Mouse (Mus musculus): ENCODE data around the gene Ptprk.

DNA sequence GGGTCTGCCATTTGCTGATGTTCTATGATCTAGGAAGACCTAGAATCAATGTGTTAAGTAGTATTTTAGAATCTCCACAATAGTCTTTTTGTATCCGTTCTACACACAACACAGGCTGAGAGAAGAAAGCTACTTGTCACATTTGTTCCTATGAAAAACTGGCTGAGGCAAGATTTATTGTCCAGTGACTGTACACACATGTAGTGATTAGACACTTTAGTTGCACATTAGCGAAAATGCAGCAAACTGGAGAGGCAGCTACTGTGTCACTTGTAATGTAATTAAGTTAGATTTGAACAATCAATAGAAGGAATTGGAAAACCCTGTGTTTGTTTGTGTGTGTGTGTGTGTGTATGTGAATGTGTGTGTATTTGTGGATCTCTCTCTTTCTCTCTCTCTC lies 8.6 kb downstream of the Ptprk start:
- TF ChIP-seq CTCF (IDR thresholded peaks at IDR 0.05; ENCODE audit: low read depth, low read length) (no peak), TAL1 (conservative IDR thresholded peaks at IDR 0.05; ENCODE audit: low read depth, low read length) (no peak), GATA2 (IDR thresholded peaks at IDR 0.05; ENCODE audit: borderline replicate concordance, low read depth, low read length) (no peak), GATA1 (IDR thresholded peaks at IDR 0.05; ENCODE audit: borderline replicate concordance, low read length) (no peak), POLR2AphosphoS5 (IDR thresholded peaks at IDR 0.05; ENCODE audit: insufficient replicate concordance, low read depth, low read length) (no peak)
